Mouse (Mus musculus): Measurements from ENCODE around the gene Gdap1l1.

The Gdap1l1 gene

DNA sequence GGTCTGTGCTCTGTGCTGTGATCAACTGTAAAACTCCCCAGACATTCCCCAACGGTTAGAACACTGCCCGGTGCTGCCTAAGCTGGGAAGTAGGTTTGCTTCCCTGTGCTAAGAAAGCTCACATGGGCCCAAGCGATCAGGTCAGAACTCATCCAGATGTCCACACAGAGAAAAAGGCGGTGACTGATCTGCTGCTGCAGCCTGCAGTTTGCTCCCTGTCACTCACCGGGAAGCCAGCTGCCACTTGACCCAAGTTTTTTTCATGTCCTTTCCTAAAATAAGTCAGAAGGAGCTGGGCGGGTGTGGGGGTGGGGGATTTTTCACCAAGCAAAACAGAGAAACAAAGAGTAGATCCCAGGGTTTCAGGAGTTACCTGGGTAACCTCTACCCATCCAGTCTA lies 26.3 kb downstream of the Gdap1l1 start:
- DNase-seq (ENCODE audit: low spot score), result no peak

DNA sequence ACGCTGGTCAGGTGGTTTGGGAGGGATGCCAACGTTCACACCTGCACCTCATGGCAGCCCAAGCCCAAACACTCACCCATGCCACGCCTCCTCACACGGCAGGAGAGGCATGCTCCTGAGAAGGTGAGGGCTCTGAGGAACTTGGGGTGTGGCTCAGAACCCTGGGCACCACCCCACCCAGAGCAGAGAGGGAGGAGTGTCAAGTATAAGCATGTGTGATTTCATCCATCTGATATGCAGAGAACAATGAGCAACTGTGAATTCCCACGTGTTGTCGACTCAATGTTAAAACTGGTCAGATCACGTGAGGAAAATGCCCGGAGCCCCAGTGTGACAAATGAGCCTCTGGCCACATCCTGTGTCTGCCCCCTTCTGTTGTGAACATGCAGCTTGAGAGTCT lies 28.5 kb downstream of the Gdap1l1 start:
- no peak for DNase-seq (ENCODE audit: low spot score)

DNA sequence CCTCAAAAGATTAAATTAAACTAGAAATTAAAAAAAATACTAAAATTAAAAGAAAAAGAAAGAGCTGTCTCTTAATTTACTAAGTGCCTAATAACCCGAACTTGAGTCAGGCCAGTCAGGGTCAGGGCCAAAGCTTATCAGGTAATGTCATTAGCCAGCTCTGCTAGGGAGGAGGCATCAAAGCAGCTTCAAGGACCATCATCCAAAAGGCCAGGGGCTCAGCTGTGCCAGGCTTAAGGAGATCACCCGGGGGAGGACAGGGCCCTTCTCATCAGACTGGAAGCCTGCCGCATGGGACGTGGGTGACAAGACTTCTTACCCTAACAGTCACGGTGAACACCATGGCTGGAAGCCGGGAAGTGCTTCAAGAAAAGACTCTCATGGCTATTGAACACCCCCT lies 29.3 kb downstream of the Gdap1l1 start:
- DNase-seq (ENCODE audit: low spot score), result no peak

DNA sequence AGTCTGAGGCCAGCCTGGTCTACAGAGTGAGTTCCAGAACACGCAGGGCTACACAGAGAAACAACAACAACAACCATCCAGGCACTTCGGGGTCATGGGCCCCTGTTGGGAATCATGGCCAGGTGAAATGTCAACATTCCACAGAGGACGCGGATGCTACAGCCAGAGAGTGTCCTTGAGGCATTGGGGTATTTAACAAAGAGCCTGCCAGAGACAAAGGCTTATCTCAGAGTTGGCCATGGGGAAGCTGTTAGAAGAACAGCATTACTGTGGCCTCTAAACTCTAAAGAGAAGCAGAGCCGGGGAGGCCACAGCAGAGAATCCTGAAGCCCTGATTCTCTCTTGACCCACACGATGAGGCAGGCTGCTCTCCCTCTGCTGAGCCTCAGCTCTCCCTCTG lies 30.6 kb downstream of the Gdap1l1 start:
- no peak for DNase-seq (ENCODE audit: low spot score)

DNA sequence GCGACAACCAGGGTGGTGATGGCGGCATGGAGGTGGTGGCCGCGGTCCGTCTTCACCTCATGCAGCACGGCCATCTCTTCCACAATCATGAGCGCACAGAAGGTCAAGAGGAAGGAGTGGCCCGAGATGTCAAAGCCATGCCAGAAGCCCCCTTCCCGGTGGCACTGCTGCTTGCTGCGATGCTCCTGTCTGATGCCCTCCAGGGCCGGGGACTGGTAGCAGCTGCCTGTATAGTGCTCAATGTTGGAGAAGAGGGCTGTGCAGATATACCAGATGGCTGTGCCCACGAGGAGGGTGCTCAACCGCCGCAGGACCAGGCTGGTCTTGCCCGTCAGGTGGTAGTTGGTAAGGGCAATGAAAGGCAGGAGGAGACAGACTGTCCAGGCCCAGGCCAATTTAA lies 31.4 kb downstream of the Gdap1l1 start:
- DNase-seq (ENCODE audit: low spot score), result no peak

DNA sequence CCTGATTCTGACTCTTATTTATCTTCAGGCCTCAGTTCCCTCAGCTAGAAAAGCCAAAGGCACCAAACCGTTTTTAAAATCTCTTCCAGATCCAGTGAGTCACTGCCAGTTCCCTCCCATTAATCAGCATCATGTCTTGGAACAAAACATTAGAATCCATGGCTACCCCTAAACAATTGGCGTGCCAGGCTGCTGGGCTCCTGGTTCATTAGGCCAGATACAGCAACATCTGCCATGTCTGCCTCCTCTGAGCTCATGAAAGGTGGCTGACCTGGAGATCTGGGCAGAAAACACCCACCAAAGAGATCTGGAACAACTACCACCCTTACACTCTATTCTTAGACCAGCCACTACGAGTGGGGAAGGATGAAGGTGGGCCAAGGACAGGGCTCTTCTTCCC lies 32.9 kb downstream of the Gdap1l1 start:
- no peak for DNase-seq (ENCODE audit: low spot score)

DNA sequence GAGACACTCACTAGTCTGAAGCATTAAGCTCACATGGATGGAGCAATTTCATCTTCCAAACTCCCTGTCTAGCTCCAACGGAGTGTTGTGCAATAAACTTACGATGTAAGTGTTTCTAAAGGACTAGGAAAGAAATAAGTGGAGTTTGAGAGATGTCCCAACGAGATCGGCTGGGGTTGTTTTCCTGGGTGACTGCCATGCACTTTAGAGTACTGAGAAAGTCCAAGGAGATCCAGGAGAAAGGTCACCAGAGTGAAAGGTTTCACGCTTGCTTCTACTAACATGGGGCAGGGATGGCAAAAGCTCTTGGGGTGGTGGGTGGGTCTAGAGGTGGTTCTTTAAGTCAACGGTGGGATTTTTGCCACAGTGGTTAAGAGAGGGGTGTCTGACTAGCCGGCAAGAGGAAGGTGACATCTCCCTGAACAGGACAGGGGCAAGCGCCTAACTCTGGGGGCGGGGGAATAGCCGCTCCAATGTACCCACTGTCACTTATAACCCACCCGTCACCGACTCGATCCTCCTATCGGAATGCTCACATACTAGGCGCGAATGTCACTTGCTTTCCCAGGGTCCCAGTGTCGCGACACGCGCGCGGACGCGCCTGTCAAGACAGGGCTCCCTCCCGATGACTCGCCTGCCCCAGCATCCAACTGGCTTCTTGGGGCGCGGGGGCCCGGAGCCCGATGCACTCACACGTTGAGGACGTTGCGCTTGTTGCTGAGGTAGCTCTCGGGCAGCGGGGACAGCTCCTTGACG lies 33.6 kb downstream of the Gdap1l1 start:
- DNase-seq (ENCODE audit: low spot score), result no peak

DNA sequence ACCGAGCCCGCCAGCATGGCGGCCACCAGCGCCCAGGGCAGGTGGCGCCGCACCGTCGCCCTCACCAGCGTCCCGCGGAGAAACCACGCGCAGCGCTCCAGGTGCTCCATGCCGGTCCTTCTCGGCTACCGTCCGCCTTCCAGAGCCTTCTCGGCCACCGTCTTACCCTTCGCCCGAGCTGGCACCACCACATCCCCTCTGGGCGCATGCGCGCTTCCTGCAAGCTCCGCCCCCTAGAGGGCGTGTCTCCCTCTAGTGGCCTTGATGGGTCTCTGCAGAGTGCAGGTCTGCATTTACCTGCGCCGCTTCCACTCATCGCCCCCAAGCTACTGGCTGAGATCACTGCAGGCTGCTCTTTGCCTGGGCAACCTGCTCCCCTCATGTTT lies 34.2 kb downstream of the Gdap1l1 start, which contains the start of gene Fitm2:
Gene Fitm2 (minus strand): TSS at position 164 of the 386 bp plus-strand sequence.
- DNase-seq (ENCODE audit: low spot score), result peak; percentile 98

DNA sequence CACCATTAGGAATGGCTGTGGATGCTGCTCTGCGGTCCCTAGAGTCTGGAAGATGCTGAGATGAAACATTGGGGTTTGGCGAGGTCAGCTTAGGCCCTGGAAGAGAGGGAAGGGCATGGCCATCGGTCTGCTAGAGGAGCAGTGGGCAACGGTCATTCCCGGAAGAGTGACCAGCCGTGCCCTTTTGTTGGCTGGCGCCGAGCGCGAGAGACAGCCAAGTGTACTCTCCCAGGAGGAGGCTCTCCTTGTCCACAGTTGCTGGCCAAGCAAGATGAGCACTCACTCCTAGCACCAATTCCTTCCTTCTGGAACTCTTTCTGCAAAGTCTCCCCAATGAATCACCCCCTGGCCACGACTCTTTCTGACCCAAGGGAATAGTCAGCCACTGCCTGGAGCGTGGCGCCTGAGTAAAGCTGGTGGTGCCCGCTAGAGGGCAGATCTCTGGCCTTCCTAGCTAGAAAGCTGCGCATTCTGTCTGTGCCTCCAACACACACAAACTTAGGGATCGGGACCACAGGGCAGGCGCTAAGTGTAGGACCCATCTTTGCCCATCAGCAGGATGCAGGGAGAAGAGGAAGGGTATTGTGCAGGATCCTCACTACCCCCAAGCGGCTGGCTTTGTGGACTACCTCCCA lies 42.0 kb downstream of the Gdap1l1 start:
- DNase-seq (ENCODE audit: low spot score), result peak; percentile 41

DNA sequence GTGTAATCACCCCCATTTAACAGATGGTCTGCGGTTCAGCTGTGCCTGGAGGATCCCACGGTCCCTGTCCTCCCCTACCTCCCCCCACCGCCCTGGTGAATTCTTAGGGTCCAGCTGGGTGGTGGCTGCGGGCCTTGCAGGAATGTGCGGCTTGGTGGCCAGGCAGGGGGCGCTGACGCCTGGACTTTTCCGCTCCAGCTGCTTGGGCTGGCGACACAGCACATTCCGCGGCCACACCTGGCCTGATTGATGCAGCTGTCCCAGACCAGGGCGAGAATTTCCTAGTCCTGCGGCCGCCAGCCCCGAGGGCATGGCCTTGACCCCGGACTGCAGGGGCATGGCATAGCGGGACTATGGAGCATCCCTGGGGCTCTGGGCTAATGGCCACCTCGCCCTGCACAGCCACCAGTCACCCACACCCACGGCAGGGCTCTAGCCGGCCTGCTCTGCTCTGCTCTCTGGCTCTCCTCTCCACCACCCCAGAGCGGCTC lies 43.3 kb downstream of the Gdap1l1 start:
- DNase-seq (ENCODE audit: low spot score), result peak; percentile 62

DNA sequence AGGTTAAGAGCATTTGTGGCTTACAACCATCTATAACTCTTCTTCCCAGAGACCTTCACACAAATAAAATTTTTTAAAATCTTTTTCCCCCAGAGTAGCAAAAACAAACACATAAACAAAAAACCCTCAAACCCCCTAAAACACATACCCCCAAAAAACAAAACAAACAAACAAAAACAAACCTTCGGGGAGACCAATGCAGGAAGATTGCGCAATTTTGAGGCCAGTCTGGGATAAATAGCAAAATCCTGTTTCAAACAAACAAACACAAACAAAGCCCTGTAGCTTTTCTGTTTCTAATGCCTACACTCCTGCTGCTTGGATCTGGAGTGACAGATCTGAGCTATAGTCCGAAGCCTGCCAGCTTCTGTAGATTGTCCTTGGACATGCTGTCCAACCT lies 49.1 kb downstream of the Gdap1l1 start:
- no peak for DNase-seq (ENCODE audit: low spot score)

DNA sequence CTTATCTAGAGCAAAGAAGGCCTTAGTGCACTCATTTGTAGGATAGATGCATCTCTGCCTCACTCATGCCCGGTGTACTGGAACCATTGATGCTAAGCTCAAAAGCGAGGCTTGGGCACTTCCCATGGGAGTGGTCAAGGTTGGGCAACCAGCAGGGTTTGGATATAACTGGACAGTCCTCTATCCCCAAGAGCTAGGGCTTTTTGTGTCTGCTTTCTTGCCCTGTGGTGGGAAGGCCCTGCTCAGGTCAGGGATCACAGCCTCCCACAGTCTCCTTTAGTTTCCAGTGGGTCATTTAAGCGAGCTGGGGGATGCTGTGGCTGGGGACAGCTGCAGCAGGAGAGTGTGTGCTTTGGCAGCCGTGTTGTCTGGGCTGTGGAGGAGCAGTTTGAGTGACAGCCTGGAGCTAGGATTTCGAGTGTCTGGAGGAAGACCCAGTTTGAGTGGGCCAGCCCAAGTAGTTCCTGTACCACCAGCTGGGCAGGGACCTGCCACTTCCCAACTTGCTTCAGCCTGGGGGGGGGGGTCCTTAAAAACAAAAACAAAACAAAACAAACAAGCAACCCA lies 51.5 kb downstream of the Gdap1l1 start:
- no peak for DNase-seq (ENCODE audit: low spot score)

DNA sequence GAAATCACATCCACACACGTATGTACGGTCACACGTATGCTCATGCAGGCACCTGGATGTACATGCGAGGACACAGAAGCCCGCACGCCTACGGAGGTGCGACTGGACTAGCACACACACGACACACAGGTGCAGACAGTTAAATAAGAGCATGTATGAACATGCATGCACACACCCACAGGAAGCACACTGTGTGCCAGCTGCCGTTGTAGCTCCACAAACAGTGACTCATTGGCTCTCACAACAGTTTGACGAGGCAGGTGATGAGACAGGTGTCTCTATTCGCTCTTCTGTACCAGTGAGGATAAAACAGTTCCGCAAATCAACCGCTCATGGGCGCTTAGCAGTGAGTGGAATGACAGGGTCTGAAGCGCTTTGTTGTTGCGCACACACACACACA lies 52.4 kb downstream of the Gdap1l1 start:
- DNase-seq (ENCODE audit: low spot score), result no peak

DNA sequence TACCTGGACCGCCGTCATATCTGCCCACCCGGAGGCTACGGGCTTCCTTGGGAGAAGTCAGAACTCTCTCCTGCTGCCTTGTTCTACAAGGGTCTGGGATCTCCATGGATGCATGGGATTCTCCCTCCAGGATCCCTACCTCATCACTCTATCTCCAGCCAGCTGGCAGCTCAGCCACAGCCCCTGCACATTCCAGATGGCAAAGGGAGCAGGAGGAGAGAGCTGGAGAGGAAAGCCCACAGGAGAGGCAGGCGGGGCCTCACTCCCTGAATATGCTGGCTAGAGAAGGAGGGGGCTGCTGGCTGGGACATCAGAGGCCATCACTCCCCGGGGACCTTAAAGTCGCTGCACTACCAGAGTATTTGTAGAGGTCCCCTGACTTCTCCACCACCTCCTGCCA lies 53.1 kb downstream of the Gdap1l1 start:
- DNase-seq (ENCODE audit: low spot score), result no peak

DNA sequence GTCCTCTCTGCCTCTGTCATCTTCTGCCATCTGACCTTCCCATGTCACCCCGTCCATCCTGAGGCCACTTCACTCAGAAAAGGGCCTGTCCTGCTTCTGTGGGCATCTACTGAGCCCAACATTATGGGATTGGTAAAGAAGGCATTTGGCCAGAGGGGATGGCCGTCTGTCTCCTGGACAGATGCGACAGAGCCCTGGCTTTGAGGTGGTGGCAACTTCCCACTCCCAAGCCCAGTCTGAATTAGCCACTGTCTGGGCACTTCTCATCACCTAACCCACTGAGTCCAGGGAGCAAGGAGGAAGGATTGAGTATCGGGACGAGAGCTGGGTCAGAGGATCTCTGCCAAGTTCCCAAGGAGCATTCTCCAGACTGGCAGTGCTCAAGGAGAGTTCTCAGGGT lies 53.7 kb downstream of the Gdap1l1 start, which contains the start of gene R3hdml:
Gene R3hdml (plus strand): TSS at position 301 of the 400 bp plus-strand sequence.
- DNase-seq (ENCODE audit: low spot score), result no peak

DNA sequence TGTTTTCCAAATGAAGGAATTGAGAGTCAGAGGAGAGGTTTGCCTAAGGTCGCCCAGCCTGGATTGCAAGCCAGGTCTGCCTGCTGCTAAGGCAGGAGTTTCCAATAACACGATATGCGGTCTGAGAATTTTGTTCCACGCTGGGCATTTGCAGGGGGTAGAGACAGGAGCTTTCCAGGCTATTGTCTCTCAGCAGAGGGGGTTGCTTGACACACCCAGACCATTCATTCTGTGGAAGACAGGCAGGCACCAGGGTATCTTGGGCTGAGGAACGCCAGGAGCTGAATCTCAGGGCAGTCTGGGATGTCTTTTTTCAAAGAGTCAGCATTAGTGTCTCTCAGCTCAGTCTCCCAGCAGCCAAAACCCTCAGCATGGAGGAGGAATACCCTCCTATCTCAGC lies 54.8 kb downstream of the Gdap1l1 start:
- DNase-seq (ENCODE audit: low spot score), result no peak

DNA sequence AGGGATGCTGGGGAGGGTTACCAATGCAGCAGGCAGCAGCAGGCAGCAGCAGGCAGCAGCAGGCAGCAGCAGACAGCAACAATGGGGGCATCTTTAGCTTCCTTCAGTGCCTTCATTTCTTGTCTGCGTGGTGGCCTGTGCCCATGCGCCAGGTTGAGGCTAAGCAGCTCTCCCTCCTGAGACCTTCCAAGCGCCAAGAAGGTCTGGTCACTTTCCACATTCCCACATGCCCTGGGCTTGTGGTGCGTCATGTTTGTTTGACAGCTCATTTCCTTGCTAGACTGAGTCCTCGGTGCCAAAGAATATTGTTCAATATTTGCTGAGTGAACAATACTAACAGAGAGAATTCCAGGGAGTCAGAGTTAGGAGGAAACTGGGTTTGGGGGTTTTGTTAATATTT lies 55.7 kb downstream of the Gdap1l1 start:
- no peak for DNase-seq (ENCODE audit: low spot score)

DNA sequence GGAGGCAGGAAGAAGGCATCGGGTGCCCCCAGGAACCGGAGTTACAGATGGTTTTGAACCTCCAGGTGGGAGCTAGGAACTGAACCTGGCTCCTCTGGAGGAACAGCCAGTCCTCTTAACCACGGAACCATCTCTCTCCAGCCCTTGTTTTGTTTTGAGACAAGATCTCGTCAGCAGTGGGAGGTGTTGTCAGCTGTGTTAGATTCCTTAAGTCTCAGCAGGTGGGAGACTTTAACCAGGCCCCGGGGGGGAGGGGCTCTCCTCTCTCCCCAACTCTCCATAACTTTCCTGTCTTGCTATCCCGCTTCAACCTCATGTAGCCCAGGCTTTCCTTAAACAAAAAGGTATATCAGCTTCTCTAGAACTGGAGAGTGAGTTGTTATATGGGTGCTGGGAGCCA lies 56.2 kb downstream of the Gdap1l1 start:
- no peak for DNase-seq (ENCODE audit: low spot score)

DNA sequence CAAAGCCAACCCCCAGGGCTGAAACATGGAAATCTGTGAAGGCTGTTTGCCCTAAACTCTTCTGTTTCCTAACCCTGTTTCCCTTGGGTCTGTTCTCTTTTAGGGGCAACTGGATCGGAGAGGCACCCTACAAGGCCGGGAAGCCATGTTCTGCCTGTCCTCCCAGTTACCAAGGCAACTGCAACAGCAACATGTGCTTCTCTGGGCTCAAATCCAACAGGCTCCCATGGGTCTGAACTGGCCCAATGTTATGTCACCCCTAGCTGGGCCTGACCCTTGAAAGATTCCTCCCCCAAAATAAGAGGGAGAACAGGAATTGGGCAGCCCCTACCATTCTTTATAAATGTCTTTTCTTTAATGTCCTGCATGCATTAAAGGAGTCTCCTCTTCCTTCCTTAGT lies 63.9 kb downstream of the Gdap1l1 start:
- DNase-seq (ENCODE audit: low spot score), result no peak

DNA sequence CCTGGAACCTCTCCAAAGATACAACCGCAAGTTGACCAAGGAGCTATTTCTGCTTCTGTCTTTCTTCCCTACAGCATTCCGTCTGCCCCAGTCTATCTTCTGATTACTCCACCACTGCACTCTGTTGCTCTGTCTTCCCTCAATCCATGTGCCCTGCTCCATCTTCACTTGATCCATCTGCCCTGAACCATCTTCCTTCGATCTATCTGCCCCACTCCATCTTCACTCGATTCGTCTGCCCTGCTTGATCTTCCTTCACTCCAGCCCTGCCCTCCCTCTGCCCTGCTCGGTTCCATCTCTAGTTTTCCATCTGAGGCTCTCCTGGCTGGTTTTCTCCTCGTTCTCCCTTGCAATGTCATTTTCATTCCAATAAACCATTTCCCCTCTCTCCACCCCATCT lies 64.9 kb downstream of the Gdap1l1 start:
- DNase-seq (ENCODE audit: low spot score), result no peak
